Mouse (Mus musculus): Measurements from ENCODE around the gene Pde4a.

DNA sequence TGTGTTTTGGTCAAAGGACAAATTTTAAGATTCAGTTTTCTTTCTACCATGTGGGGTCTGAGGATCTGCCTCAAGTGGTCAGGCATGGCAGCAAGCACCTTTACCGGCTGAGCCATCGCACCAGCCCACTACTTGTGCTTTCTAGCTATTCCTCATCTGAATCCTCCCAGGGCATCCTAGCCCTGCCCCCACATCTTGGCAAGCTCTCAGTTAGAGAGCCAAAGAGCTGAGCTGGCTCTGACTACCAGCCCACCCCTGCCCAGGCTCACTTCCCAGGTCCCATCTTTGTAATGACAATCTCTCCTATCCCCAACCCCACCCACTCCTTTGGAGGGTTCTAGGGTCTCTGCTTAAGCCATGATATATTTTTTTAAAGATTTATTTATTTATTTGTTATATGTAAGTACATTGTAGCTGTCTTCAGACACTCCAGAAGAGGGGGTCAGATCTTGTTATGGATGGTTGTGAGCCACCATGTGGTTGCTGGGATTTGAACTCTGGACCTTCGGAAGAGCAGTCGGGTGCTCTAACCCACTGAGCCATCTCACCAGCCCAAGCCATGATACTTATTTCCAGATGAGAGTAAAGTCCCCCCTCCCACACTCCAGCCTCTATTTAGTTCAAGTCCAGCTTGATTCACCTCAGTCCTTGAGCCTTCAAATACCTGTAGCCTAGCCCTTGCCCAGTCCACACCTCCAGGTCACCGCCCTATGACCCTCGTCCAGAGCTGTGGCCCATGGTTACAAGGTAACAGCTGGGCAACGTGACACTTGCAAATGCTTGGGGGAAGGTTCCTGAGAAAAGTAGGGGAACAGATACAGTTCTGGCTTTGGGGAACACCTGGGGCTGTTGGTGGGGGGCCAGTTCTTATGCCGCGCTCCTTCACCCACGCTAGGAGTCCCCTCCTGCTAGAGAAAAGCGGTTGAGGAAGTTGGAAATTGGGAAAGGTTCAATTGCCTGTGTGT, 2.1 kb upstream of the Pde4a start:
- TF ChIP-seq ZC3H11A (IDR thresholded peaks at IDR 0.05; ENCODE audit: borderline replicate concordance, low read depth, low read length) (no peak), MAFK (IDR thresholded peaks at IDR 0.05; ENCODE audit: insufficient read depth, low read depth, low read length) (no peak), HCFC1 (IDR thresholded peaks at IDR 0.05; ENCODE audit: borderline replicate concordance, insufficient read depth, low read length) (no peak), ZNF384 (IDR thresholded peaks at IDR 0.05; ENCODE audit: low read depth, low read length) (no peak), CHD2 (IDR thresholded peaks at IDR 0.05; ENCODE audit: low read depth, low read length) (no peak)

All from ES-E14 (cell line).